Mouse (Mus musculus) urinary bladder, postnatal 4 days (tissue): ENCODE results near the gene Gm47995.
A peak's percentile ranks its signal among the peaks of the same experiment; 100 is the strongest.
"Not testable (repeated sequence)": the region's sequence is repeated elsewhere in the genome, so short reads cannot be mapped to it uniquely, and the experiment has no call there.

Experiments used
- DNase-seq, 2 experiments: peaks; one replicate each; pipeline ENCODE4 v3.0.0; 2021 to 2022; ENCODE audit warnings: low spot score in 2 of 2

The Gm47995 gene

DNA sequence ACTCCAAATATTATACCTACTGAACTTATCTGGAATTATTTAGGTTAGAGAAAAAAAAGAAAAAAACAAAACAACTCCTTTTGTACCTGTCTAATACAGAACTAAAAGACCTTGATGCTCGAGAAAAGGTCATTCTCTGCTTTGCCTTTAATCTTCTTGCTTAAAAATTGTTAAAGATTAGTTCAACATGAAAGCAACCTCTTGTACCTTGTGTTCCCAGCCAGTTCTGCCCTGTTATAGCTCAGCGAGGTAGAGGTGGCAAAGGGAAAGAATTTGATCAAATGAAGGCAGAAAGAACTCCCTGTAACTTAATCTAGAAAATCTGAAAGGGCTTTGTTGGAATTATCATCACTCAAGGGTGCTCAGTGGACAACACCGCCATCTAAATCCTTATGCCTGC is 12.1 kb upstream of the Gm47995 start:
- not testable (repeated sequence) for DNase-seq

DNA sequence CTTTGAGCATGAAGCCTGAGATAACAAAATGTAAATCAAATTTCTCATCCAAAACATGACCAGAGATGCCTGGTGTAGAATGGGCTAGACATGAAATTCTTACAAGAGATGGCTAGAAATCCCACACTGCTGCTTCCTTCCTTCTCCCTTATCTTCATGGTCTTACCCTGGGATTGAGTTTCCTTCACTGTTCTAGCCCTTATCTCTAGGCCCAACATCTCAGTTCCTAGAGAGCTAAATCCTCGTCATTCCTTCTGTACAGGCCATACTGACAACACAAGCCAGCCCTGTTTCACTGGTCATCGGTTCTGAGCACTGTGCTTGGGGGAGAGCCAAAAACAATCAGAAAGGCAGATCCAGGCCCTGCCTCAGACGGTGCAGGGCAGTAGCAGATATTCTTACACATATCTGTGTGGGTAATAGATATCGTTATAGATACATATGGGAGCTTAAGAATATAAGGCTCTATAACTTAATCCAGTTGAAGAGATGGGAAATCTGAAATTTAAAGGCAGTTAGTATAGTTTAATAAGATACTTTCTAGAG is 11.3 kb upstream of the Gm47995 start:
- not testable (repeated sequence) for DNase-seq

DNA sequence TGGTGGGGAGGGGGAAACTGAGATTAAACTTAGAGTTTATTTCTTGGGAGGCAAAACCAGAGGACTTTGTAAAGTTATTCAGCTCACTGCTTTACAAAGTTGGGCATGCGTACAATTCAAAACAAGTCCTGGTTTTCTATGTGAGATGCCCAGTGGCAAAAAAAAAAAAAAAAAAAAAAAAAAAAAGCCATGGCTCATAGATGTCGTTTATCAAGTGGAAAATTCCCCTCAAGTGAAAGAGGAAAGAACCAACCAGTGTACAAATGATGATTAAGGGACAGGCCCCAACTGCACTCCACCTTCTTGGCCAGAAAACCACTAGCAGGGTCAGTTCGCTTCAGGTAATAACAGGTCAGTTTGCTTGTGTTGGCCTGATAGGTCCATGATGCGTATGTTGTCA is 9.8 kb upstream of the Gm47995 start:
- no peak for DNase-seq

DNA sequence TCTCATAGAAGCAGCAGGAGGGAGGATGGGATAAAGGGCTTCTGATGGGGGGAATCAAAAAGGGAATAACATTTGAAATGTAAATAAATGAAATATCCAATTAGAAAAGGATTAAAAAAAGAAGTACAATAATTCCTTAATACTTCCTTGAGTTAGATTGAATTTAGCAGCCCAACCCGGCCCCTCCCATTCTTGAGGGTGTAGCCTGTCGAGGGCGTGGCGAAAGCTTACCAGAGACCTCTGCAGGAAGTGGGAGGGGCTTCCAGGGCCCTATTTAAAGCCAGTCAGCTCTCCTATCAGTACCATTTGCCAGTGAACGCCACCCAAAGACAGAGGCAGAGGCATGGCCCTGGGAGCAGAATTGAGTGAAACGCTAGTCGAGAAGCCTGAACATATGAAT is 6.2 kb upstream of the Gm47995 start, which contains the start of gene Gm8947:
TSS of gene Gm8947 (plus strand) at position 302 of the 400 bp plus-strand sequence.
- not testable (repeated sequence) for DNase-seq

DNA sequence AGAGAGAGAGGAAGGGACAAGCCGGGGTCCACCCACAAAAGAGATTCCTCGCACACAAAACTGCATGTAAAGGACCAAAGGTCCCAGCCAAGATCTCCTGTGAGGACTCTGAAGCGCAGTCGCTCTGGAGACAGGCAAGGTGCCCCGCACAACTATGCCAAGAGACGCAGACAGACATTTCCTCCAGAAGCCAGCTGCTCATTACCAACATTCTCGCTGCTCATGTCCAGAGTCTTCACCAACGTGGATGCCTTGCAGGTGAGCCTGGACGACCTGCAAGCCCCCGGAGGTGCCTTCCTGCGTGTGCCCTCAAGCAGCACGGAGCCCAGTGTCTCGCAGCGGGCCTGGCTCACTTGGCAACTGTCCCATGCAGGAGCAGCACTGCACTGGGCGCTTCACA is 5.5 kb upstream of the Gm47995 start:
- DNase-seq = not testable (repeated sequence)

DNA sequence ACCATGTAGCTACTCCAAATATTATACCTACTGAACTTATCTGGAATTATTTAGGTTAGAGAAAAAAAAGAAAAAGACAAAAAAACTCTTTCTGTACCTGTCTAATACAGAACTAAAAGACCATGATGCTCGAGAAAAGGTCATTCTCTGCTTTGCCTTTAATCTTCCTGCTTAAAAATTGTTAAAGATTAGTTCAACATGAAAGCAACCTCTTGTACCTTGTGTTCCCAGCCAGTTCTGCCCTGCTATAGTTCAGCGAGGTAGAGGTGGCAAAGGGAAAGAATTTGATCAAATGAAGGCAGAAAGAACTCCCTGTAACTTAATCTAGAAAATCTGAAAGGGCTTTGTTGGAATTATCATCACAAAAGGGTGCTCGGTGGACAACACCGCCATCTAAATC is 2.3 kb upstream of the Gm47995 start:
- DNase-seq = not testable (repeated sequence)

DNA sequence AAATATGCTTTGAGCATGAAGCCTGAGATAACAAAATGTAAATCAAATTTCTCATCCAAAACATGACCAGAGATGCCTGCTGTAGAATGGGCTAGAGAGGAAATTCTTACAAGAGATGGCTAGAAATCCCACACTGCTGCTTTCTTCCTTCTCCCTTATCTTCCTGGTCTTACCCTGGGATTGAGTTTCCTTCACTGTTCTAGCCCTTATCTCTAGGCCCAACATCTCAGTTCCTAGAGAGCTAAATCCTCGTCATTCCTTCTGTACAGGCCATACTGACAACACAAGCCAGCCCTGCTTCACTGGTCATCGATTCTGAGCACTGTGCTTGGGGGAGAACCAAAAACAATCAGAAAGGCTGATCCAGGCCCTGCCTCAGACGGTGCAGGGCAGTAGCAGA is 1.6 kb upstream of the Gm47995 start:
- not testable (repeated sequence) for DNase-seq

DNA sequence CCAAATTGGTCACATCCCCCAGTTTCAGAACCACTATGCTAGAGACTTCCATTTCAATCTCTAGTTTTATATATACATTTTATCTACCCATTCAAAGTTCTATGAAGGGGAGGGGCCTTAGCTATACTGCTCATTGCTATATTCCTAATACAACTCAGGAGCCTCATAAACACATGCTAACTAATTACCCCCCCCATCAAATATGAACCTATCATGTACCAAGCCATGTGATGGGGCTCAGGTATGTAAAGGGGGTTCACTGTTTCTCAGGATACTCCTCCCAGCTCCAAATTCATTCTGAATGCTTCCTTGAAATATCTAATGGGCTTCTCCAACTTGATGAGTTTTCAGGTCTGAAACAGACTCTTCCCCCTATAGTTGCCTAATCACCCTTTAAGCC is 2.4 kb downstream of the Gm47995 start:
- DNase-seq = not testable (repeated sequence)

DNA sequence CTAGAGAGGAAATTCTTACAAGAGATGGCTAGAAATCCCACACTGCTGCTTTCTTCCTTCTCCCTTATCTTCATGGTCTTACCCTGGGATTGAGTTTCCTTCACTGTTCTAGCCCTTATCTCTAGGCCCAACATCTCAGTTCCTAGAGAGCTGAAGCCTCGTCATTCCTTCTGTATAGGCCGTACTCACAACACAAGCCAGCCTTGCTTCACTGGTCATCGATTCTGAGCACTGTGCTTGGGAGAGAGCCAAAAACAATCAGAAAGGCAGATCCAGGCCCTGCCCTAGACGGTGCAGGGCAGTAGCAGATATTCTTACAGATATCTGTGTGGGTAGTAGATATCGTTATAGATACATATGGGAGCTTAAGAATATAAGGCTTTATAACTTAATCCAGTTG is 4.5 kb downstream of the Gm47995 start:
- DNase-seq = not testable (repeated sequence)

DNA sequence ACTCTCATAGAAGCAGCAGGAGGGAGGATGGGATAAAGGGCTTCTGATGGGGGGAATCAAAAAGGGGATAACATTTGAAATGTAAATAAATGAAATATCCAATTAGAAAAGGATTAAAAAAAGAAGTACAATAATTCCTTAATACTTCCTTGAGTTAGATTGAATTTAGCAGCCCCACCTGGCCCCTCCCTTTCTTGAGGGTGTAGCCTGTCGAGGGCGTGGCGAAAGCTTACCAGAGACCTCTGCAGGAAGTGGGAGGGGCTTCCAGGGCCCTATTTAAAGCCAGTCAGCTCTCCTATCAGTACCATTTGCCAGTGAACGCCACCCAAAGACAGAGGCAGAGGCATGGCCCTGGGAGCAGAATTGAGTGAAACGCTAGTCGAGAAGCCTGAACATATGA is 5.6 kb downstream of the Gm47995 start, which contains the start of gene 3110040M04Rik:
TSS of gene 3110040M04Rik (plus strand) at position 304 of the 400 bp plus-strand sequence.
- not testable (repeated sequence) for DNase-seq

DNA sequence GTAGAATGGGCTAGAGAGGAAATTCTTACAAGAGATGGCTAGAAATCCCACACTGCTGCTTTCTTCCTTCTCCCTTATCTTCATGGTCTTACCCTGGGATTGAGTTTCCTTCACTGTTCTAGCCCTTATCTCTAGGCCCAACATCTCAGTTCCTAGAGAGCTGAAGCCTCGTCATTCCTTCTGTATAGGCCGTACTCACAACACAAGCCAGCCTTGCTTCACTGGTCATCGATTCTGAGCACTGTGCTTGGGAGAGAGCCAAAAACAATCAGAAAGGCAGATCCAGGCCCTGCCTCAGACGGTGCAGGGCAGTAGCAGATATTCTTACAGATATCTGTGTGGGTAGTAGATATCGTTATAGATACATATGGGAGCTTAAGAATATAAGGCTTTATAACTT is 10.2 kb downstream of the Gm47995 start:
- DNase-seq = not testable (repeated sequence)

DNA sequence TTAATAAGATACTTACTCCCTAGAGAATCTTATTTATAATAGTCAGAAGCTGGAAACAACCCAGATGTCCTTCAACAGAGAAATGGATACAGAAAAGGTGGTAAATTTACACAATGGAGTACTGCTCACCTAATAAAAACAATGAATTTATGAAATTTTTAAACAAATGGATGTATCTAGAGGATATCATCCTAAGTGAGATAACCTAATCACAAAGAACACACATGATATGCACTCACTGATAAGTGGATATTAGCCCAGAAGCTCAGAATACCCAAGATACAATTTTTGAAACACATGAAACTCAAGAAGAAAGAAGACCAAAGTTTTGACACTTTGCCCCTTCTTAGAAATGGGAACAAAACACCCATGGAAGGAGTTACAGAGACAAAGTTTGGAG is 10.7 kb downstream of the Gm47995 start:
- not testable (repeated sequence) for DNase-seq

DNA sequence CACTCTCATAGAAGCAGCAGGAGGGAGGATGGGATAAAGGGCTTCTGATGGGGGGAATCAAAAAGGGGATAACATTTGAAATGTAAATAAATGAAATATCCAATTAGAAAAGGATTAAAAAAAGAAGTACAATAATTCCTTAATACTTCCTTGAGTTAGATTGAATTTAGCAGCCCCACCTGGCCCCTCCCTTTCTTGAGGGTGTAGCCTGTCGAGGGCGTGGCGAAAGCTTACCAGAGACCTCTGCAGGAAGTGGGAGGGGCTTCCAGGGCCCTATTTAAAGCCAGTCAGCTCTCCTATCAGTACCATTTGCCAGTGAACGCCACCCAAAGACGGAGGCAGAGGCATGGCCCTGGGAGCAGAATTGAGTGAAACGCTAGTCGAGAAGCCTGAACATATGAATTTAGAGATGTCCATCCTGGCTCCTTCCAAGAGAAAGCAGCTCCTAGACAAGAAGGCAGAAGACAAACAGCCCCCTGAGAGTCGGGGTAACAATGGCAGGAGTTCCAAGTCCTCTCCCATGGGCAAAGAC is 11.6 kb downstream of the Gm47995 start, which contains the start of gene Gm47996:
TSS of gene Gm47996 (plus strand) at position 308 of the 532 bp plus-strand sequence.
- not testable (repeated sequence) for DNase-seq

DNA sequence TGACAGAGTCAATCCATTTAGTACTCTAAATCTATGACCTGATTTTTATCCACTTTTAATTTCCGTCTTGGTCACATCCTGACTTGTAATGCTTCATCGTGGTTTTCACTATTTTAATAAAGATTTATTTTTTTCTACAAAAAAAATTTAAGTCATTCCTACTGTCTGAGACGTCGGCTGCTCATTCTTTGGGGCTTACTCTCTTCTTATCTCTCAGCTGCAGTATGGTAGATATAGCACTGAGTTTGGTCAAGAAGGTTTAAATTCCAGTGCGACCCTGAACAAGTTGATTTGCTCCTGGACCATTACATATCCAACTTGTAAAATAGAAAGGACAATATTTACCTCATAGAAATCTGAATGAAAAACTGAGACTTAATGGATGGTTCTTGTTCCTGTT is 13.4 kb downstream of the Gm47995 start:
- DNase-seq = not testable (repeated sequence)

DNA sequence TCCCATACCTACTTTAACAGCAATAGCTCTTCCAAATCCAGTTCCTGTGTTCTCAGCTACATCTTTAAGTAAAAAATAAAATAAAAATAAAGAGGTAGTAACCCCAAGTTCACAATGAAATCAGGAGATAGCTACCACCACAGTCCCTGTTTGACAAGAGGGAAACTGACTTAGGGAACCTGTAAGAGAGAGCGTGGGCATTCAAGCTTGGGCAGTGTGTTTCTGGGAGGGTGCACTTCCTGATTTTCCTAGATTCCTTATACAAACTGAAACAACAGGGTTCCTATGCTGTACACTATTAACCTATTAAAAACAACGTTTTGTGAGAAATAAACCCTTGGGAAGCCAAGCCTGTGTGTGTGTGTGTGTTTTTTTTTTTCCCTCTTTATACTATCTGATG is 16.6 kb downstream of the Gm47995 start:
- DNase-seq = no peak

DNA sequence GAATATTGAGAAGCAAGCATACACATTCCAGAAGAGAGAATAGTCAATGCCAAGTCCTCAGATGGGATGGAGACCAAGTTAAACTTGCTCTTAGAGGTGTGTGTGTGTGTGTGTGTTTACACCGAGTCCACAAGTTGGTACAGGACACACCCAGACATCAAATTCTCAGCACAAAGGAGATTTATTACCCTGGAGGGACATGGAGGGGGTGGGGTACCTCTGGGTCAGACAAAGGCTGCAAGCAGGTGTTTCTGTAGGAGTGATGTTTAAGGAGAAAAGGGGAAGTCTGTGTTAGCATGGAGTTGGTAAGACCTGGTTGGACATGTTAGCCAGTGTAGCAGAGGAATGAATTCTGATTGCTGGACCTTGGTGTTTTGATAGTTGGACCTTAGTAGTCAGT is 17.7 kb downstream of the Gm47995 start:
- peak in 1 of 2 experiments; percentile 6 for DNase-seq

DNA sequence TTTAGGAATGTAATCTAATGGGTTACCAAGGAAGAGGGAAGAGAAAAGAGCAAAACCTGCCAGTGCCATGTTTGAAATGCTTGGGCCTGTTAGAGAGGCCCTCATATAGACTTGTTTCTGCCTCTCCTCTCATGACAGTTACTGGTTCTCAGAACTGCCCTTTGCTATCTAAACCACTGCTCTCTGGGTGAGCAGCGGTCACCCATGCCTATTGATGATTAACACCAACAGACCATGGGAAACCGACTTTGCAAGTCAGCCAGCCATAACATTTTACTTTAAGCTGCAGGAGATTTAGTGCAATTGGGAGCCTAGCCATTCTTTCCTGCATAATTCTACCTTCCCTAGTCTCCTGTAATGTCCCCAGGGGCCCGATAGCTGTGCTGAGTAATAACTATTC is 18.2 kb downstream of the Gm47995 start:
- DNase-seq = peak in 1 of 2 experiments; percentile 20

DNA sequence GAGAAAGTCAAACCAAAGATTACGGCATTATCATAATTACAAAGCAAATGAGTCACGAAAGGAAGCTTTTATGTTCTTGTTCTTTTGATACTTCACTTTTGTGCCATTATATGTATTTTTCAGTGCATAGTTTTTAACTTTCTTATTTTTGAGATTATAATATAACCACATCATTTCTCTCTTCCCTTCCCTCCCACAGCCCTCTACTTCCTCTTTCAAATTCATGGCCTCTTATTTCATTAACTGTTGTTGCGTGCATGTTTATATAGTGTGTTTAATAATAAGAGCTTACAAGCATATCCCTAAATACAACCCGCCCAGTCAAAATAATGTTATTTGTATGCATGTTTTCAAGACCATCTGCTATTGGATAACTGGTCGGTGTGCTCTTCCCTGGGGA is 20.8 kb downstream of the Gm47995 start:
- no peak for DNase-seq

DNA sequence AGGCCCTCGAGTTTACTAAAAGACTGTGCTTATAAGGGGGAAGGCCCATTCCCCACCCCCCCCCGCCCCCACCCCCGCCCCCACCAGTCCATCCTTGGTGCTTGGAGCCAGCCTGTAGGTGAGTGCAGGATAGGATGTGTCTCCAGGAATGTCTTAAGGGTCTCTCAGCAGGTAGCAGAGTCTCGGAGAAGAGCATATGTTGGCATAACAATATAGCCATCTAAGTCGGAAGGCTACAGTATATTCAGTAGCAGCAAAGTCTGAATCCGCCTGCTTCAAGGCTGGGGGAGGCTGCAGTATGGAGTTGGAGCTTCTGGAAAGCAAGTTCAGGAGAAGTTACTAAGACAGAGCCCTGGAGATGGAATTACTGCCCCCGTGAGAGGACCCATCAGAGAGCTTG is 21.9 kb downstream of the Gm47995 start:
- DNase-seq = no peak

DNA sequence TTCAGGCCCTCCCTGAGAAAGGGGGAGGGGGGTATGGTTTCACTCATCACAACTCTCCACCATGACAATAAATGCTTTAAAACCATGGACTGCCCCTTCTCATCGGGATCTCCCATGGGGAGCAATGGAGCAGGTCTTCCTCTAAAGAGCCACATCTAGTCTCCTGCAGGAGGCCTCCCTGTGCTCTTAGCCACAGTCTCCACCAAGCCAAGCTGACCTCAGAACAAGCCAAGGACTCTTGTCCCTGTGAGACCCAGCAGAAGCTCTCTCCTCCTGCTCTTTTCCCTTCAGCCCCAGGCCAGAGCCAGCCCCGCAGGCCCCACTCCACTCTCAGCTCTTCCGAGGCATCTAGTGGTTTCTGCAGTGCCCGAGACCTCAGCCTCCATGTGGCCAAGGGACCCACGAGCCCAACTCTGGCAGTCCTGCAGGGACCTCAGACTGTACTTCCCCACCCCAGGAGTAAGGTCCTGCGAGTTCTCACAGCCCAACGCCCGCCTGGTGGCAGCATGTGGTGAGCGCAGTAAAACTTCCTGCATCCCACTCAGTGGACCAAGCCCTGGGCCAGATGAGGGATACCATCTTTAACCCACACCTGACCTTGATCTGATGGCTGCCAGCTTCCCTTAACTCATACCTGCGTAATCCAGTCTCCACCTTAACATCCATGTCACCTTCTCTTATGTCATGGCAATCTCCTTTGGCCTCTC is 24.5 kb downstream of the Gm47995 start:
- DNase-seq = no peak

DNA sequence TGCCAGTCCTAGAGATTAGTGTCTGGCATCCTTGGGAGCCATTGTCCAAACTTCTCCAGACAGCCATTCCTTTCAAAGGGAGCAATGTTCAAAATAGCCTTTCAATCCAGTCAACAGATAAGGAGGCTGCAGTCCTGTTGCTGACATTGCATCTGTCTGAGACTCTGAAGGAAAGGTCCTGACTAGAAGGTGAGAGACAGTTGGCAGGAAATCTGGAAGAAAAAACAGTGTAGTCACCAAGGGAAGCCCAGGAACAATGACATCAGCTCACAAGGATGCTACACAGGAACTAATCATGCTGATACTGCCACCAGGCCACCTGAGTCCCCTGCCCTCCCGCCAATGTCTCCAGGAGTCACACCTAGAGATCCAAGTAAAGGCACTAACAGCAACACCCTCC is 25.1 kb downstream of the Gm47995 start:
- peak in 1 of 2 experiments; percentile 30 for DNase-seq

DNA sequence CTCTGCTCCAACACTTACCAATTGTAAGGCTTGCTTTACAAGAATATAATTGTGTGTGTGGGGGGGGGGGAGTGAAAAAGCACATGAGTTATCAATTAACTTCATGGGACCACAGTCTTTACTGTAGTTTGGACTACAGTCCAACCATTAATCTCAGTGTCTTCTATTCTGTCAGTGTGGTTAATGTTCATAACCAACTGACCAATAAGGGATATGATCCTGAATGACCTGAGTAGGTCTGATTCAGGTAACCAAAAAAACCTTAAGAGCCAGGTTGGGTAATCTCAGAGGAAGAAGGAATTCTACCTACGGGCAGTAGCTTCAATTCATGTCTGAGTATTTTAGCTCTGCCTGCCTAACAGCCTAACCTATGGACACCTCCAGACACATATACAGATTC is 26.3 kb downstream of the Gm47995 start:
- no peak for DNase-seq

DNA sequence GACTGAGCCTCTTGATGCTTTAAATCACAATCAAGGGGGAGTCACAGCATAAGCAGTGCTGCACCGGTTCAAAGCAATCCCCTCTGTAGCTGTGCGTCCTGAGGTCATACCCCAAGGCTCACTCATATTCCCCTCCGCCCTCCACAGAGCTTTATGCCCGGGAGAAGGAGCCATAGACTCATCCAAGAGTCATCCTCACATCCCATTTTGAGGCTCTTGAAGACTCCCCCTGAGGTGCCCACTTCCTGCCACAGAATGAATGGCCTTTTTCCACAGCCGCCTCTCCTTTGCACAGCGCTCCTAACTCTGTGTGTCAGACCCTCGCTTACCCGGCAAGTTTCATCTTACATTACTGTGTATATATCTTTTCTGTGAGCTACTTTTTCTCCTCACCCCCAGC is 29.3 kb downstream of the Gm47995 start:
- peak in 1 of 2 experiments; percentile 39 for DNase-seq
